In genomic region chr16:17807192-17808009, GRCm38 (mm10) we compare ENCODE assay signal across 8 mouse cellular contexts. TPM values are rescaled to one million over a fixed set of nuclear protein-coding genes. Genes with fewer than 3 reads are reported as not detected.
A peak's percentile ranks its signal among the peaks of the same experiment; 100 is the strongest.
DNase-seq lines count a peak whose midpoint lies in the region; ATAC-seq and TF ChIP-seq lines count a peak whose summit lies in the region.

No protein-coding gene starts in this region.

- peaks cover 91% of the 10 kb centered on the region for H3K27me3 ChIP-seq in erythroblast, embryonic 14.5 days (ENCODE audit: control insufficient read depth)
- peaks cover 72% of the 10 kb centered on the region for H3K27me3 ChIP-seq in heart, embryonic 13.5 days (replicated peaks)
- H3K27me3 ChIP-seq in kidney, postnatal 0 days (ENCODE audit: insufficient read depth, low read length), result peaks cover 20% of the 10 kb centered on the region

- peak overlapping the region; percentile 93 for H3K4me2 ChIP-seq in heart, embryonic 13.5 days
- H3K4me2 ChIP-seq in kidney, postnatal 0 days (ENCODE audit: low read length), result peak overlapping the region; percentile 75

- TF ChIP-seq CTCF in embryonic fibroblast, embryonic 13.5 days (IDR thresholded peaks at IDR 0.05; ENCODE audit: borderline replicate concordance, insufficient read depth, low read length), result no peak
- no peak for TF ChIP-seq CTCF in kidney, postnatal 0 days (IDR thresholded peaks at IDR 0.05; ENCODE audit: low read depth)

- peak overlapping the region; percentile 83 for H3K9ac ChIP-seq in heart, embryonic 13.5 days
- H3K9ac ChIP-seq in kidney, postnatal 0 days (ENCODE audit: low read depth, low read length), result peak overlapping the region; percentile 59

- peaks cover 26% of the 10 kb centered on the region; the same call in 1 of the 2 replicates for H3K9me3 ChIP-seq in erythroblast, embryonic 14.5 days (ENCODE audit: control insufficient read depth, low read length)
- H3K9me3 ChIP-seq in heart, embryonic 13.5 days, result no peaks in the 10 kb centered on the region
- H3K9me3 ChIP-seq in kidney, postnatal 0 days (replicated peaks; ENCODE audit: low read length), result no peaks in the 10 kb centered on the region

- WGBS in heart, embryonic 13.5 days, result 4% methylated on average over 72 of the region's 73 CpGs
- WGBS in kidney, postnatal 0 days, result 9% methylated on average over 69 of the region's 73 CpGs

- peaks cover 33% of the 10 kb centered on the region for H3K4me1 ChIP-seq in erythroblast, embryonic 14.5 days (ENCODE audit: control insufficient read depth)
- H3K4me1 ChIP-seq in embryonic fibroblast, embryonic 13.5 days (ENCODE audit: control insufficient read depth, insufficient read depth, low read length), result peaks cover 42% of the 10 kb centered on the region
- H3K4me1 ChIP-seq in heart, embryonic 13.5 days, result peaks cover 84% of the 10 kb centered on the region
- peaks cover 39% of the 10 kb centered on the region for H3K4me1 ChIP-seq in kidney, postnatal 0 days (replicated peaks; ENCODE audit: insufficient read depth, low read length)

- no peaks in the 10 kb centered on the region for H3K36me3 ChIP-seq in erythroblast, embryonic 14.5 days (ENCODE audit: control insufficient read depth)
- H3K36me3 ChIP-seq in heart, embryonic 13.5 days, result peaks cover 19% of the 10 kb centered on the region
- H3K36me3 ChIP-seq in kidney, postnatal 0 days (ENCODE audit: insufficient read depth, low read length), result no peaks in the 10 kb centered on the region

- ATAC-seq in erythroblast, adult 5-6 weeks (replicated peaks; ENCODE audit: low FRiP score, poor library complexity, severe bottlenecking), result no peak
- ATAC-seq in heart, embryonic 13.5 days (ENCODE audit: extremely low read depth, insufficient number of reproducible peaks, low FRiP score, low TSS enrichment), result peak; percentile 29; the same call in 1 of the 2 replicates
- peak; percentile 62 for ATAC-seq in kidney, postnatal 0 days (replicated peaks; ENCODE audit: low FRiP score, low read depth)
- peak; percentile 60 for ATAC-seq in monocyte, adult 5-6 weeks (replicated peaks; ENCODE audit: insufficient number of reproducible peaks, low FRiP score, low TSS enrichment, poor library complexity, severe bottlenecking)

- H3K4me3 ChIP-seq in erythroblast, embryonic 14.5 days (replicated peaks), result peak overlapping the region; percentile 55
- no peak overlapping the region for H3K4me3 ChIP-seq in embryonic fibroblast, embryonic 13.5 days (ENCODE audit: insufficient read depth, low read length)
- peak overlapping the region; percentile 57 for H3K4me3 ChIP-seq in heart, embryonic 13.5 days
- H3K4me3 ChIP-seq in kidney, postnatal 0 days (replicated peaks; ENCODE audit: low read depth, low read length), result peak overlapping the region; percentile 39

- peak; percentile 83 for DNase-seq in kidney, postnatal 0 days (ENCODE audit: low spot score)
- DNase-seq in liver, result peak; percentile 82
- peak; percentile 83 to 84 for DNase-seq in spleen, postnatal 36 days (ENCODE audit: low spot score in 2 of 2)

- peak overlapping the region; percentile 52 for H3K27ac ChIP-seq in embryonic fibroblast, embryonic 13.5 days (ENCODE audit: insufficient read depth, low read length)
- H3K27ac ChIP-seq in heart, embryonic 13.5 days (replicated peaks), result peak overlapping the region; percentile 44; the same call in 1 of the 2 replicates
- no peak overlapping the region for H3K27ac ChIP-seq in kidney, postnatal 0 days

- TF ChIP-seq POLR2A in embryonic fibroblast, embryonic 13.5 days (IDR thresholded peaks at IDR 0.05; ENCODE audit: low read depth, low read length), result no peak

RNA-seq across cellular contexts. Expression of gene Scarf2, which starts 10.3 kb away (rescaled TPM):
- 0.03 TPM in 1 of 2 replicates, not detected in the other for polyA plus RNA-seq in erythroblast, embryonic 14.5 days (2012)
- not detected in 2 replicates for total RNA-seq in erythroblast, adult 5-6 weeks (2015; ENCODE audit: low replicate concordance)
- total RNA-seq in erythroblast, adult 5-6 weeks (2017; ENCODE audit: low replicate concordance), result not detected in 2 replicates
- 46.1 and 46.5 TPM in 2 replicates for polyA plus RNA-seq in embryonic fibroblast, embryonic 13.5 days (2011; ENCODE audit: insufficient read length, low read depth, missing spikeins)
- polyA plus RNA-seq in heart, embryonic 13.5 days (2015; fragmentation: Nextera tagmentation; extraction: Ambion mirVana), result 7.0 and 8.2 TPM in 2 replicates
- polyA plus RNA-seq in kidney, postnatal 0 days (2015; fragmentation: Nextera tagmentation; extraction: Ambion mirVana), result 12.2 and 18.7 TPM in 2 replicates
- total RNA-seq in monocyte, adult 5-6 weeks (2017), result 0.19 to 0.21 TPM in 2 of 3 replicates, not detected in the other

RNA-seq across cellular contexts. Expression of gene B830017H08Rik, which starts 25.5 kb away (rescaled TPM):
- polyA plus RNA-seq in erythroblast, embryonic 14.5 days (2012), result not detected in 2 replicates
- total RNA-seq in erythroblast, adult 5-6 weeks (2015; ENCODE audit: low replicate concordance), result not detected in 2 replicates
- total RNA-seq in erythroblast, adult 5-6 weeks (2017; ENCODE audit: low replicate concordance), result not detected in 2 replicates
- polyA plus RNA-seq in embryonic fibroblast, embryonic 13.5 days (2011; ENCODE audit: insufficient read length, low read depth, missing spikeins), result not detected in 2 replicates
- not detected in 2 replicates for polyA plus RNA-seq in heart, embryonic 13.5 days (2015; fragmentation: Nextera tagmentation; extraction: Ambion mirVana)
- polyA plus RNA-seq in kidney, postnatal 0 days (2015; fragmentation: Nextera tagmentation; extraction: Ambion mirVana), result 1.7 and 2.2 TPM in 2 replicates
- not detected in 3 replicates for total RNA-seq in monocyte, adult 5-6 weeks (2017)

RNA-seq across cellular contexts. Expression of gene Car15, which starts 30.8 kb away (rescaled TPM):
- 0.44 and 0.70 TPM in 2 replicates for polyA plus RNA-seq in erythroblast, embryonic 14.5 days (2012)
- total RNA-seq in erythroblast, adult 5-6 weeks (2015; ENCODE audit: low replicate concordance), result 2.5 TPM in 1 of 2 replicates, not detected in the other
- 1.3 TPM in 1 of 2 replicates, not detected in the other for total RNA-seq in erythroblast, adult 5-6 weeks (2017; ENCODE audit: low replicate concordance)
- polyA plus RNA-seq in embryonic fibroblast, embryonic 13.5 days (2011; ENCODE audit: insufficient read length, low read depth, missing spikeins), result 0.90 and 1.4 TPM in 2 replicates
- polyA plus RNA-seq in heart, embryonic 13.5 days (2015; fragmentation: Nextera tagmentation; extraction: Ambion mirVana), result 1.1 and 1.8 TPM in 2 replicates
- 131 and 147 TPM in 2 replicates for polyA plus RNA-seq in kidney, postnatal 0 days (2015; fragmentation: Nextera tagmentation; extraction: Ambion mirVana)
- total RNA-seq in monocyte, adult 5-6 weeks (2017), result 0.43 to 7.7 TPM (median 6.5 TPM) in 3 replicates

RNA-seq across cellular contexts. Expression of gene Klhl22, which starts 48.0 kb away (rescaled TPM):
- 0.22 and 1.5 TPM in 2 replicates for polyA plus RNA-seq in erythroblast, embryonic 14.5 days (2012)
- 2.1 and 2.5 TPM in 2 replicates for total RNA-seq in erythroblast, adult 5-6 weeks (2015; ENCODE audit: low replicate concordance)
- 4.3 and 9.0 TPM in 2 replicates for total RNA-seq in erythroblast, adult 5-6 weeks (2017; ENCODE audit: low replicate concordance)
- polyA plus RNA-seq in embryonic fibroblast, embryonic 13.5 days (2011; ENCODE audit: insufficient read length, low read depth, missing spikeins), result 53.4 and 63.8 TPM in 2 replicates
- polyA plus RNA-seq in heart, embryonic 13.5 days (2015; fragmentation: Nextera tagmentation; extraction: Ambion mirVana), result 40.6 and 43.9 TPM in 2 replicates
- polyA plus RNA-seq in kidney, postnatal 0 days (2015; fragmentation: Nextera tagmentation; extraction: Ambion mirVana), result 39.3 and 42.8 TPM in 2 replicates
- 5.0 to 8.2 TPM (median 6.7 TPM) in 3 replicates for total RNA-seq in monocyte, adult 5-6 weeks (2017)

Comparison
In these comparisons a context has a peak if more than half of its experiments do, and no peak if none do; other contexts are left out.
1. RNA of gene Car15, which starts 30.8 kb away (polyA plus RNA-seq): 131 to 147 TPM in kidney, postnatal 0 days; 1.1 to 1.8 TPM in heart, embryonic 13.5 days, 0.90 to 1.4 TPM in embryonic fibroblast, embryonic 13.5 days and 0.44 to 0.70 TPM in erythroblast, embryonic 14.5 days; every median in the first group is over 10 times any median in the second.
2. Peak in every context shown above with its lines, with median percentiles within 50 percentile points of each other: DNase-seq.